Mouse (Mus musculus) lung, postnatal 25 days (tissue): Measurements from ENCODE around the gene Pgpep1.

Experiments used
- DNase-seq: peaks from one replicate; pipeline ENCODE4 v3.0.0; 2022; ENCODE audit warnings: low spot score

Gene Pgpep1

GRCm38 (mm10) chr8:70689892-70690390 lies 29.8 kb upstream of the Pgpep1 start:
- no peak for DNase-seq

- DNase-seq, result no peak
These were observed 27.9 kb upstream of the Pgpep1 start for GRCm38 (mm10) chr8:70688136-70688535.

DNA sequence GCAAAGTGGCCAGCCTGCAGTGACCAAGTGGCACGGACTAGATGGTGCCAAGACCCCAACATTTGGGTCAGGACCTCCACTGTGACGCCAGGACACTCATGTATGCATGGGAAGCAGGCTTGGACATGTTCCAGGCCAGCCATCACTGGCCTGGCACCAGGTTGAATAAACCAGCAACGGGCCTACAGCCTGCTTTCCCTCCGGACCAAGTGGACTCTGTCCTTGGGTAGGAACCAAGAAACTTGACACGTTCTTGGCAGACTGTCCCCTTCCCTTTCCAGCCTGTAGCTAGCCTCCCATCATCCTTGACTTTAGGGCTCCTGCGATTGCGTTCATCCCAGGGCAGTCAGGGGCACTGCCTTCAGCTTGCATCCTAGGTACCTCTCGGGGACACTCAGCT lies 27.4 kb upstream of the Pgpep1 start:
- peak; percentile 44 for DNase-seq

- DNase-seq, result no peak
These were observed 24.1 kb upstream of the Pgpep1 start for GRCm38 (mm10) chr8:70684291-70684690.

GRCm38 (mm10) chr8:70682692-70683091 lies 22.5 kb upstream of the Pgpep1 start:
- no peak for DNase-seq

DNA sequence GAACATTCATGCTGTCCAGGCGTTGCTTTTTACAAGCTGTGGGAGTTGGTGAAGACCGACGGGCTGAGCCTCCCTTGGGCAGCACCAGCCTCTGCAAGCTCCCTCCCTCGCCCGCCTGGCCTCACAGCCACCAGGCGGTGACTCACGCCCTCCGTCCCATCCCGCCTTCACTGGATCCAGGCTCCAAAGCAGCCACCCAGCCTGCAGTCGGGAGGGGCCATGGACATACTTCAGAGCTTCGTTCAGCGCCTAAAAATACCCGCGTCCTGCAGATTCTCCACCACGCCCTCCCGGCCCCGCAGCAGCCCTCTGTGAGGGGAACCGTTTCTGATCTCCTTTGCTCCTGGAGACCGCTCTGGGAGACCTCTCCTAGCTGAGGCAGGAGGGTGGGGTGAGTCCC lies 22.0 kb upstream of the Pgpep1 start:
- DNase-seq, result peak; percentile 78

DNA sequence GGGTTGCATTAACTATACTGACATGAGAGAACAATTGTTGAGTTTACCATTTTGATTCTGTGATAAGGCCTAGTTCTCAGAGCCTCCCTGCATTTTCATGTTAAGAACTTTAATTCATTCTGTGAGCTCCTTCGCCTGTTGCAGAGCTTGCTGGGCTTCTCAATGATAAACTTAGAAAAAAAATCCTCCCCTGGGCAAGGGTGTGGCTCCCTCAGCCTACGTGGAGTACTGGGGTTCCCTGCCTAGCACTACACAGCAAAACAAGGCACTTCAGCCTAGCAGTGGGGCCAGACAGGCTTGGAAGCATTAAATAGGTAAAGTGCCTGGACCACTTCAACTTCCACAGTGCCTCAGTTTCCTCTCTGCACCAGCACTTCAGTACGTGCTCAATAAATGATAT lies 21.2 kb upstream of the Pgpep1 start:
- DNase-seq, result no peak

DNA sequence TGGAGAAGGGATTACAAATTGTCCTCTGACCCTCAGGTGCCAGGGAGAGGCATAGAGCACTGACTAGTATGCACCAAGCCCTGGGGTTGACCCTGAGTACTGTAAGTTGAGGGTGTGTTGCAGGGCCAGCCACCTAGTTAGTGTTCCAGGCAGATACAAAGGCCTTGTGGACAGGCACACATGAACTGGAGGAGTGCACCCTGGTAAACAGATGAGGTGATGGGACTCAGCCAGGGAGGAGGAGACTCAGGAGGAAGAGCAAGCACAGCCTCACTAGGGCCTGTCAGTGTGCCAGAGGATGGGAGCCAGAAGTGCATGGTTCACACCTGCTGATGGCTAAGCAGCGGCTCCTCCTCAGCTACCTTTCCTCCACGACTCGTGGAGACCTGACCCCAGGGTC lies 19.9 kb upstream of the Pgpep1 start:
- DNase-seq, result no peak

- DNase-seq, result no peak
These were observed 19.2 kb upstream of the Pgpep1 start for GRCm38 (mm10) chr8:70679404-70679803.

- DNase-seq, result no peak
These were observed 18.5 kb upstream of the Pgpep1 start for GRCm38 (mm10) chr8:70678679-70679078.

DNA sequence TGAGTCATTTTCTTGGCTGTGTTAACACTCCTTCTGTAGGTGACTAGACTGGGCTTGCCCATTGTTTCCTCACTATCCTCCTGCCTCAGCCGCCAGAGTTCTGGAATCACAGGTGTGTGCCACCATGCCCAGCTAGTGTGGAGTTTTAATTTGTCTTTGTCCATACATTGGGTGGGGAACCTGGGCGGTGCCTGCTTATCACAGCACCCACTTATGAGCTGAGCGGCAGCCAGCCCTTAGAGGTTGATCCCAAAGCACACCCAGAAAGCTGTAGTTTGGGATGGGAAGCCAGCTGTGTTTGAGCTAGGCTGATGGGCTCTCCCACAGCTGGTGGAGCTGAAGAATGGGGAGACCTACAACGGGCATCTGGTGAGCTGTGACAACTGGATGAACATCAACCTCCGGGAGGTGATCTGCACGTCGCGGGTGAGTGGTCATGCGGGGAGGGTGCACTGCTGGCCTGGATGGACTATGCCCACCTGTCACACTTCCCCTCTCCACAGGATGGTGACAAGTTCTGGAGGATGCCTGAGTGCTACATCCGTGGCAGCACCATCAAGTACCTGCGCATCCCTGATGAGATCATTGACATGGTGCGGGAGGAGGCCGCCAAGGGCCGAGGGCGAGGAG lies 17.4 kb upstream of the Pgpep1 start:
- DNase-seq, result no peak

GRCm38 (mm10) chr8:70675336-70675735 lies 15.1 kb upstream of the Pgpep1 start:
- no peak for DNase-seq

DNA sequence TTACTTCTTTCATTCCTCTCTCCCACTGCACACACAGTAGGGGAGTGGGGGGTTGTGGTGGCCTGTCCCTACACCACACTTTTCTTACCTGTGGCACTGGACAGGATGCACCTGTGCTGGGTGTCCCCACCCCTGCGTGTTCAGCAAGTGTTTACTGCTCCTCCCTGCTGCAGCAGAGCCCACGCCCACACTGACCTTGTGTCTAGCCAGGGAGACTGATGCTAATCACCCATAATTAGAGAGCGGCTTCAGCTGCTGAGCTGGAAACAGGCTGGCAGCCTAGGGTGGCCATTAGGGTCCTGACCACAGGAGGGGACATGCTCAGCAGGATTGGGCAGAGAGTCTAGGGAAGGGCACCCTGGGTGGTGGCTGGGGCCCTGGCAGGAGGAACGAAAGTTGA lies 14.5 kb upstream of the Pgpep1 start:
- DNase-seq, result no peak

DNA sequence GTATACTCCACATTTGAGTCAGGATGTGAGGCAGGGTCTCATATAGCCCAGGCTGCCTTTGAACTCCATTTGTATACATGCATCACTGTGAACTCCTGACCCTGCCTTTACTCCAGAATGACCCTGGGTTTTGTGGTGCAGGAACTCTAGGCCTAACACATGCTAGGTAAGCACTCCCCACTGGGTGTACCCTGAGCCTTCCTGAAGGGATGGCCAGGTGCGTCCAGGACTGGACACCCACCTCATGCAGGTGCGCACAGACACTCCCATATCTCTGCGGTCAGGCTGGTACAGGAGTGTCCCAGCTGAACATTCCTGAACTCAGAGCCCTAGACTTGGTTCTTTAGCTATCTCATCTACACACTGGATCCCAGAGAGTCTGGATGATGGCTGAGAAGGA lies 13.9 kb upstream of the Pgpep1 start:
- DNase-seq, result no peak

GRCm38 (mm10) chr8:70673079-70673856 lies 13.1 kb upstream of the Pgpep1 start, which contains the start of gene Lsm4:
Gene Lsm4, plus strand, starts transcription at chr8:70673248.
- DNase-seq, result peak; percentile 99

- no peak for DNase-seq
These were observed 12.3 kb upstream of the Pgpep1 start for GRCm38 (mm10) chr8:70672325-70673078.

- DNase-seq, result peak; percentile 45
These were observed 11.6 kb upstream of the Pgpep1 start for GRCm38 (mm10) chr8:70671615-70672324.

DNA sequence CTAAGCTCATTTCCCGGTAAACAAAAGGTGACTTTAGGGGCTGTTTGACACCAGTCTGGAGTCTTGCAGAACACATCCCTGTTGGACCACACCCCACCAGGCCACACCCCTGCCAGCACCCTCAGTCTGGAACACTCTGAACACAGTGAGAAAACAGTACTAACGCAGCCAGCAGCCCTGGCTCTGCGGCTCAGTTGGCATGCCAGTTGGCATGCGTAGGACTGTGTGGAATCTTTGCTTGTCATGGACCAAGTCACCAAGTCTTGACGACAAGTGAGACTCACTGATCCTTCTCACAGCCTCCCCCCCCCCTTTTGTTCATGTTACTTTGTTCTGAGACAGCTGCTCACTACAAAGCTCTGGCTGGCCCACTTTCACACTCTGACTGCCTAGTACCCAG lies 6.9 kb upstream of the Pgpep1 start:
- DNase-seq, result peak; percentile 60

DNA sequence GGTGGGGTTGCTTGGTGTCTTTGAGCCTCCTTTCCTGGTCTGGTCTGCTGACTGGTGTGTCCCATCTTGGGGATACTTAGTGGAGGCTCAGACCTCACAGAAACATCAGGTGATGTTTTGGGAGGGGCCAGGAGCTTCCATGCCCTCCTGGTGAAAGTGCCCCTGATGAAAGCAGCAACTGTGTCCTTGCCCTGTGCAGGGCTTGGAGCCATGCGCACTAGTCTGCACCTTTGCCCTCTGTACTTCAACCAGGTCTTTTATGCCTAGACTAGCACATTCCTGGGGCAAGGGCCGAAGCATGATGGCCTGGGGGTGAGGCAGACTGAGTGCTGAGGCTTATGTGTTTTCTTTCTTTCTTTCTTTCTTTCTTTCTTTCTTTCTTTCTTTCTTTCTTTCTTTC lies 5.4 kb upstream of the Pgpep1 start:
- no peak for DNase-seq

DNA sequence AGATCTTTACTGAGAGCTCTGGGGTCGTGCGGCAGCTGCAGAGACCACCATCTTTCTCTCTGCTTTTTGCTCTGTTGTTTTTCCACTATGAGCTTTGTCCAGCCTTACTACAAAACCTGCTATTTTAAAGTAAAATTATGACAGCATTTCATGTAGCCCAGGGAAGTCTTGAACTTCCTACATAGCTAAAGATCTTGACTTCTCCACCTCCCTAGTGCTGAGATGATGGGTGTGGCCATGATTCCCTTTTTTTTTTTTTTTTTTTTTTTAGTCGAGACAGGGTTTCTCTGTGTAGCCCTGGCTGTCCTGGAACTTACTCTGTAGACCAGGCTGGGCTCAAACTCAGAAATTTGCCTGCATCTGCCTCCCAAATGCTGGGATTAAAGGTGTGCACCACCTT lies 4.4 kb upstream of the Pgpep1 start:
- no peak for DNase-seq

- DNase-seq, result no peak
These were observed 3.5 kb upstream of the Pgpep1 start for GRCm38 (mm10) chr8:70663691-70664090.

GRCm38 (mm10) chr8:70659604-70660272 lies 450 bp downstream of the Pgpep1 start:
- DNase-seq, result peak; percentile 90
